Mouse (Mus musculus) CH12.LX (cell line): ENCODE measurements at regions not wholly inside any gene's neighbourhood (a gene's known extent, or its start where the extent isn't known, plus 50 kb on each side); places are given as distances from the start of the nearest gene placed in this dataset.

Source experiments
- DNase-seq: peaks from one replicate; pipeline ENCODE4 v3.0.0-alpha.2; 2013; ENCODE audit errors: extremely low read depth
- H3K27ac ChIP-seq: 2 replicates; pipeline ENCODE4 v1.5.1; 2012; ENCODE audit warnings: low read depth, mild to moderate bottlenecking, control low read depth, moderate library complexity; ENCODE audit not compliant: insufficient read depth
- H3K27me3 ChIP-seq: replicated peaks from 2 replicates; pipeline ENCODE3; 2012; ENCODE audit warnings: inconsistent platforms
- H3K36me3 ChIP-seq, 2 experiments: replicated peaks in 1 of 2; 2 replicates each; pipeline versions ENCODE3 to v1.6.1; 2012; ENCODE audit warnings: inconsistent platforms in 1 of 2, low read length in 1 of 2, mild to moderate bottlenecking in 1 of 2, mixed read lengths in 1 of 2, moderate library complexity in 1 of 2; ENCODE audit not compliant: control insufficient read depth in 1 of 2, insufficient read depth in 1 of 2
- H3K4me1 ChIP-seq, 2 experiments: 2 replicates each; pipeline ENCODE4 v1.6.1; 2012; ENCODE audit warnings: inconsistent platforms in 1 of 2, moderate library complexity in 1 of 2; ENCODE audit not compliant: insufficient read depth in 2 of 2, control insufficient read depth in 1 of 2
- H3K4me2 ChIP-seq: 2 replicates; pipeline ENCODE4 v1.6.1; 2012; ENCODE audit warnings: low read depth, mild to moderate bottlenecking, control low read depth; ENCODE audit not compliant: poor library complexity, insufficient read depth, severe bottlenecking
- H3K4me3 ChIP-seq, 3 experiments: fragments of 150-350 bp in 1 of 3; sonication (generic) in 1 of 3; replicated peaks in 1 of 3; 2 replicates each; pipeline versions ENCODE3 to v1.5.1; 2011 to 2012; ENCODE audit warnings: low read depth in 2 of 3, low read length in 2 of 3, mild to moderate bottlenecking in 2 of 3, moderate library complexity in 2 of 3, control low read depth in 1 of 3, improper control_type of control experiment in 1 of 3, inconsistent platforms in 1 of 3, mixed read lengths in 1 of 3; ENCODE audit not compliant: poor library complexity in 1 of 3
- H3K79me2 ChIP-seq: replicated peaks from 2 replicates; pipeline ENCODE4 v1.6.1; 2012; ENCODE audit warnings: mild to moderate bottlenecking, moderate library complexity; ENCODE audit not compliant: control insufficient read depth, poor library complexity, insufficient read depth, severe bottlenecking; ENCODE audit errors: extremely low read depth
- H3K9ac ChIP-seq: 2 replicates; pipeline ENCODE4 v1.6.1; 2012; ENCODE audit warnings: low read depth, mild to moderate bottlenecking, control low read depth, moderate library complexity; ENCODE audit not compliant: insufficient read depth
- H3K9me3 ChIP-seq: replicated peaks from 2 replicates; pipeline ENCODE3; 2012; ENCODE audit warnings: low read length, inconsistent platforms, mixed read lengths
- CHD1 ChIP-seq: IDR thresholded peaks from 2 replicates; pipeline ENCODE4 v1.6.1; 2012; ENCODE audit warnings: low read depth, low read length, improper control_type of control experiment, inconsistent platforms
- ELF1 ChIP-seq: IDR thresholded peaks from 2 replicates; pipeline ENCODE4 v1.6.1; 2014; ENCODE audit warnings: low read depth, mild to moderate bottlenecking, inconsistent platforms, low read length, improper control_type of control experiment
- ETS1 ChIP-seq: conservative IDR thresholded peaks from 2 replicates; pipeline ENCODE4 v1.6.1; 2012; ENCODE audit warnings: low read depth, mild to moderate bottlenecking, inconsistent platforms, low read length, improper control_type of control experiment, moderate library complexity
- IRF4 ChIP-seq: IDR thresholded peaks from 2 replicates; pipeline ENCODE4 v1.6.1; 2014; ENCODE audit warnings: low read depth, mild to moderate bottlenecking, inconsistent platforms, low read length, improper control_type of control experiment
- JUN ChIP-seq: IDR thresholded peaks from 2 replicates; pipeline ENCODE4 v1.6.1; 2011; ENCODE audit warnings: low read depth, mild to moderate bottlenecking, low read length, improper control_type of control experiment, moderate library complexity; ENCODE audit not compliant: insufficient read depth
- JUND ChIP-seq: conservative IDR thresholded peaks from 2 replicates; pipeline ENCODE4 v1.6.1; 2011; ENCODE audit warnings: low read depth, low read length, improper control_type of control experiment
- MAFK ChIP-seq: IDR thresholded peaks from 2 replicates; pipeline ENCODE4 v1.6.1; 2011; ENCODE audit warnings: low read length, improper control_type of control experiment; ENCODE audit not compliant: insufficient replicate concordance
- MAX ChIP-seq: IDR thresholded peaks from 2 replicates; pipeline ENCODE4 v1.6.1; 2011; ENCODE audit warnings: low read length, improper control_type of control experiment
- MEF2A ChIP-seq: IDR thresholded peaks from 2 replicates; pipeline ENCODE4 v1.6.1; 2014; ENCODE audit warnings: low read depth, mild to moderate bottlenecking, inconsistent platforms, low read length, improper control_type of control experiment, borderline replicate concordance
- NELFE ChIP-seq: IDR thresholded peaks from 2 replicates; pipeline ENCODE4 v1.6.1; 2011; ENCODE audit warnings: low read depth, low read length, improper control_type of control experiment
- NRF1 ChIP-seq: IDR thresholded peaks from 2 replicates; pipeline ENCODE4 v1.6.1; 2014; ENCODE audit warnings: low read depth, mild to moderate bottlenecking, inconsistent platforms, low read length, improper control_type of control experiment, moderate library complexity
- POLR2A ChIP-seq: IDR thresholded peaks from 2 replicates; pipeline ENCODE4 v1.6.1; 2011; ENCODE audit warnings: low read depth, mild to moderate bottlenecking, improper control_type of control experiment, low read length
- POLR2AphosphoS2 ChIP-seq: IDR thresholded peaks from 2 replicates; pipeline ENCODE4 v1.6.1; 2011; ENCODE audit warnings: low read depth, low read length, improper control_type of control experiment
- RCOR1 ChIP-seq: conservative IDR thresholded peaks from 2 replicates; pipeline ENCODE4 v1.6.1; 2012; ENCODE audit warnings: low read depth, mild to moderate bottlenecking, inconsistent platforms, low read length, improper control_type of control experiment
- SIN3A ChIP-seq: IDR thresholded peaks from 2 replicates; pipeline ENCODE4 v1.6.1; 2012; ENCODE audit warnings: low read length, improper control_type of control experiment, inconsistent platforms
- SMC3 ChIP-seq: IDR thresholded peaks from 2 replicates; pipeline ENCODE4 v1.6.1; 2011; ENCODE audit warnings: low read depth, low read length, improper control_type of control experiment
- TBP ChIP-seq: conservative IDR thresholded peaks from 2 replicates; pipeline ENCODE4 v1.6.1; 2011; ENCODE audit warnings: low read depth, low read length, improper control_type of control experiment
- TCF12 ChIP-seq: IDR thresholded peaks from 2 replicates; pipeline ENCODE4 v1.6.1; 2014; ENCODE audit warnings: low read depth, mild to moderate bottlenecking, inconsistent platforms, low read length, improper control_type of control experiment
- USF1 ChIP-seq: IDR thresholded peaks from 2 replicates; pipeline ENCODE4 v1.6.1; 2014; ENCODE audit warnings: low read depth, mild to moderate bottlenecking, inconsistent platforms, low read length, improper control_type of control experiment
- USF2 ChIP-seq: conservative IDR thresholded peaks from 2 replicates; pipeline ENCODE4 v1.6.1; 2011; ENCODE audit warnings: low read depth, low read length, improper control_type of control experiment
- ZC3H11A ChIP-seq: IDR thresholded peaks from 2 replicates; pipeline ENCODE4 v1.6.1; 2012; ENCODE audit warnings: low read depth, mild to moderate bottlenecking, inconsistent platforms, low read length, improper control_type of control experiment
- ZKSCAN1 ChIP-seq: IDR thresholded peaks from 2 replicates; pipeline ENCODE4 v1.6.1; 2012; ENCODE audit warnings: low read depth, inconsistent platforms, low read length, improper control_type of control experiment, borderline replicate concordance
- dilution Hi-C: fragments of 300-500 bp; cut with MboI; formaldehyde crosslinking; loops from 2 replicates; pipeline ENCODE4 v1.14.3; 2020; ENCODE audit warnings: low sequenced_read_pairs; ENCODE audit not compliant: extremely low pct_unique_long_range_greater_than_20kb, extremely low pct_ligation_motif_present
- in situ Hi-C: fragments of 300-500 bp; cut with MboI; formaldehyde crosslinking; loops from 3 replicates; pipeline ENCODE4 v1.14.3; 2019; ENCODE audit warnings: low sequenced_read_pairs, low pct_ligation_motif_present, low pct_unique_long_range_greater_than_20kb, mixed read lengths

- no peaks in the 10 kb centered on the region for H3K79me2 ChIP-seq
- TF ChIP-seq MEF2A, result no peak
- no peak for TF ChIP-seq USF1
- no peak for TF ChIP-seq IRF4
- no peak for TF ChIP-seq MAX
- TF ChIP-seq TCF12, result no peak
- no peak for TF ChIP-seq ETS1
- no peak for TF ChIP-seq ZC3H11A
- TF ChIP-seq JUND, result no peak
- TF ChIP-seq MAFK, result no peak
- TF ChIP-seq ELF1, result no peak
- TF ChIP-seq CHD1, result no peak
- no peak for TF ChIP-seq JUN
- TF ChIP-seq TBP, result no peak
- TF ChIP-seq SIN3A, result no peak
- TF ChIP-seq NRF1, result no peak
- no peak for TF ChIP-seq POLR2A
- no peak for TF ChIP-seq RCOR1
- no peak for TF ChIP-seq USF2
- no peak for TF ChIP-seq POLR2AphosphoS2
- TF ChIP-seq, all 38 proteins: peak for 0
- Histone ChIP-seq H3K4me3 (no peak overlapping the region), H3K4me1 (peaks cover 0 to 7% of the 10 kb centered on the region in 2 experiments; a peak in 2 of 4 replicates), H3K27ac (no peak overlapping the region), H3K27me3 (no peaks in the 10 kb centered on the region), H3K9ac (no peak overlapping the region), H3K4me2 (no peak overlapping the region), H3K36me3 (no peaks in the 10 kb centered on the region), H3K9me3 (no peaks in the 10 kb centered on the region)
- in situ Hi-C loops (no loop called here), dilution Hi-C loops (no loop called here)
- no peak for DNase-seq
Measured at GRCm38 (mm10) chr3:38312834-38313233, 171.8 kb downstream of the Ankrd50 start.

- no peaks in the 10 kb centered on the region for H3K9me3 ChIP-seq
Measured at GRCm38 (mm10) chr3:38312121-38312520, 172.5 kb downstream of the Ankrd50 start.

More at GRCm38 (mm10) chr3:38312121-38312520, 172.5 kb downstream of the Ankrd50 start:
- no peak for TF ChIP-seq ZKSCAN1
- no peak for TF ChIP-seq NELFE
- TF ChIP-seq SMC3, result no peak
- TF ChIP-seq SIN3A, result no peak
- no peak for TF ChIP-seq MAX
- no peak overlapping the region for H3K9ac ChIP-seq
- H3K27ac ChIP-seq, result no peak overlapping the region
- H3K79me2 ChIP-seq, result no peaks in the 10 kb centered on the region
- no peak for DNase-seq
- no peak overlapping the region for H3K4me2 ChIP-seq
- no peaks in the 10 kb centered on the region for H3K27me3 ChIP-seq
- dilution Hi-C loops, result no loop called here
- H3K4me1 ChIP-seq, result peaks cover 0 to 7% of the 10 kb centered on the region in 2 experiments; a peak in 2 of 4 replicates
- no peaks in the 10 kb centered on the region for H3K36me3 ChIP-seq
- in situ Hi-C loops, result no loop called here
- no peak overlapping the region for H3K4me3 ChIP-seq
